Mouse (Mus musculus): ENCODE measurements around the gene Ankrd33. TPM values are rescaled to one million over a fixed set of nuclear protein-coding genes. Genes with fewer than 3 reads are reported as not detected.
A peak's percentile ranks its signal among the peaks of the same experiment; 100 is the strongest.

Ankrd33 gene
- polyA plus RNA-seq, 1 experiment from 2014 or later: not detected

GRCm38 (mm10) chr15:101144779-101145178 is 29.2 kb downstream of the Ankrd33 start:
- H3K4me1 ChIP-seq: peaks cover 81% of the 10 kb centered on the region
- H3K36me3 ChIP-seq (replicated peaks): no peaks in the 10 kb centered on the region
- no peaks in the 10 kb centered on the region for H3K9me3 ChIP-seq
- DNase-seq (ENCODE audit: low spot score): no peak
- WGBS: 87% methylated on average over 8 of the region's 8 CpGs
- 0 out of 2 replicates have a peak, but pooled peaks cover 5% of the 10 kb centered on the region for H3K27me3 ChIP-seq (replicated peaks; ENCODE audit: low read depth, poor library complexity, severe bottlenecking)
- H3K27ac ChIP-seq (replicated peaks): peak overlapping the region; percentile 5; the same call in 1 of the 2 replicates
- no peak overlapping the region for H3K4me3 ChIP-seq

- Histone ChIP-seq H3K4me1 (peaks cover 73% of the 10 kb centered on the region), H3K27ac (replicated peaks) (peak overlapping the region; percentile 83)
- WGBS: 9% methylated on average over 19 of the region's 19 CpGs
Measured at GRCm38 (mm10) chr15:101145424-101146099, 30.0 kb downstream of the Ankrd33 start.

GRCm38 (mm10) chr15:101146100-101146965 is 30.8 kb downstream of the Ankrd33 start:
- Histone ChIP-seq H3K9me3 (no peaks in the 10 kb centered on the region), H3K4me3 (peak overlapping the region; percentile 38; the same call in 1 of the 2 replicates), H3K27ac (replicated peaks) (peak overlapping the region; percentile 83), H3K27me3 (replicated peaks; ENCODE audit: low read depth, poor library complexity, severe bottlenecking) (0 out of 2 replicates have a peak, but pooled peaks cover 5% of the 10 kb centered on the region), H3K4me1 (peaks cover 65% of the 10 kb centered on the region), H3K36me3 (replicated peaks) (no peaks in the 10 kb centered on the region)
- DNase-seq (ENCODE audit: low spot score): no peak
- WGBS: 64% methylated on average over 15 of the region's 15 CpGs

More at GRCm38 (mm10) chr15:101145424-101146099, 30.0 kb downstream of the Ankrd33 start:
- Histone ChIP-seq H3K4me3 (peak overlapping the region; percentile 38), H3K27me3 (replicated peaks; ENCODE audit: low read depth, poor library complexity, severe bottlenecking) (0 out of 2 replicates have a peak, but pooled peaks cover 5% of the 10 kb centered on the region), H3K9me3 (no peaks in the 10 kb centered on the region), H3K36me3 (replicated peaks) (no peaks in the 10 kb centered on the region)
- DNase-seq (ENCODE audit: low spot score): peak; percentile 97

- no peak overlapping the region for H3K27ac ChIP-seq (replicated peaks)
- 0 out of 2 replicates have a peak, but pooled peaks cover 5% of the 10 kb centered on the region for H3K27me3 ChIP-seq (replicated peaks; ENCODE audit: low read depth, poor library complexity, severe bottlenecking)
- 80% methylated on average over 16 of the region's 16 CpGs for WGBS
- H3K4me3 ChIP-seq: no peak overlapping the region
- H3K36me3 ChIP-seq (replicated peaks): no peaks in the 10 kb centered on the region
- DNase-seq (ENCODE audit: low spot score): no peak
- no peaks in the 10 kb centered on the region for H3K9me3 ChIP-seq
- H3K4me1 ChIP-seq: peaks cover 63% of the 10 kb centered on the region
Measured at GRCm38 (mm10) chr15:101147115-101147909, 31.8 kb downstream of the Ankrd33 start.

- peaks cover 58% of the 10 kb centered on the region for H3K4me1 ChIP-seq
- no peaks in the 10 kb centered on the region for H3K9me3 ChIP-seq
- 49% methylated on average over 6 of the region's 6 CpGs for WGBS
- 0 out of 2 replicates have a peak, but pooled peaks cover 5% of the 10 kb centered on the region for H3K27me3 ChIP-seq (replicated peaks; ENCODE audit: low read depth, poor library complexity, severe bottlenecking)
- DNase-seq (ENCODE audit: low spot score): no peak
- no peak overlapping the region for H3K4me3 ChIP-seq
- H3K27ac ChIP-seq (replicated peaks): no peak overlapping the region; the same call in 1 of the 2 replicates
- no peaks in the 10 kb centered on the region for H3K36me3 ChIP-seq (replicated peaks)
Measured at GRCm38 (mm10) chr15:101147910-101148273, 32.3 kb downstream of the Ankrd33 start.

DNA sequence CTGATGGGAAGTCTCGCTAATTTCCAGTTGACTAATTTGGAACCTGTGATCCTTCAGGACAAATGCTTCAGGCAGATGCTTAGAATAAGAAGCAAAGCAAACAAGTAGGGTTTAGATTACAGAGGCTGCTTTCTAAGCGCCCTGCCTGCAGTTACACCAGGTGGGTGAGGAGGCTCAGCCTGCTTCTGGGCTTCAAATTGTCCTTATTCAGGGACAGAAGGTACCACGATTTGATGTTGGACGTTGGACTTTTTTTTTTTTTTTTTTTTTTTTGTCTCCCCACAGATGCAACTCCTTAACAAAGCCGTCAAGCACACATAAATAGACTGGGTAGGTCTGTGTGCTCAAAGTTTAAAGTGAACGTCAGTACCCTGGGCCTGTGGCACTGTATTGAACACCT is 33.0 kb downstream of the Ankrd33 start:
- 62% methylated on average over 6 of the region's 6 CpGs for WGBS
- no peak for DNase-seq (ENCODE audit: low spot score)

GRCm38 (mm10) chr15:101151409-101152261 is 36.1 kb downstream of the Ankrd33 start:
- no peak for DNase-seq (ENCODE audit: low spot score)
- H3K27ac ChIP-seq (replicated peaks): no peak overlapping the region
- WGBS: 81% methylated on average over 9 of the region's 9 CpGs
- H3K4me1 ChIP-seq: peaks cover 23% of the 10 kb centered on the region
- peaks cover 5% of the 10 kb centered on the region; the same call in 1 of the 2 replicates for H3K27me3 ChIP-seq (replicated peaks; ENCODE audit: low read depth, poor library complexity, severe bottlenecking)
- no peaks in the 10 kb centered on the region for H3K36me3 ChIP-seq (replicated peaks)
- H3K9me3 ChIP-seq: peaks cover 2% of the 10 kb centered on the region
- H3K4me3 ChIP-seq: no peak overlapping the region

More for the DNA sequence above, 33.0 kb downstream of the Ankrd33 start:
- no peak overlapping the region for H3K4me3 ChIP-seq
- peaks cover 5% of the 10 kb centered on the region; the same call in 1 of the 2 replicates for H3K27me3 ChIP-seq (replicated peaks; ENCODE audit: low read depth, poor library complexity, severe bottlenecking)
- no peaks in the 10 kb centered on the region for H3K9me3 ChIP-seq
- no peaks in the 10 kb centered on the region for H3K36me3 ChIP-seq (replicated peaks)
- H3K4me1 ChIP-seq: peaks cover 50% of the 10 kb centered on the region
- H3K27ac ChIP-seq (replicated peaks): no peak overlapping the region

DNA sequence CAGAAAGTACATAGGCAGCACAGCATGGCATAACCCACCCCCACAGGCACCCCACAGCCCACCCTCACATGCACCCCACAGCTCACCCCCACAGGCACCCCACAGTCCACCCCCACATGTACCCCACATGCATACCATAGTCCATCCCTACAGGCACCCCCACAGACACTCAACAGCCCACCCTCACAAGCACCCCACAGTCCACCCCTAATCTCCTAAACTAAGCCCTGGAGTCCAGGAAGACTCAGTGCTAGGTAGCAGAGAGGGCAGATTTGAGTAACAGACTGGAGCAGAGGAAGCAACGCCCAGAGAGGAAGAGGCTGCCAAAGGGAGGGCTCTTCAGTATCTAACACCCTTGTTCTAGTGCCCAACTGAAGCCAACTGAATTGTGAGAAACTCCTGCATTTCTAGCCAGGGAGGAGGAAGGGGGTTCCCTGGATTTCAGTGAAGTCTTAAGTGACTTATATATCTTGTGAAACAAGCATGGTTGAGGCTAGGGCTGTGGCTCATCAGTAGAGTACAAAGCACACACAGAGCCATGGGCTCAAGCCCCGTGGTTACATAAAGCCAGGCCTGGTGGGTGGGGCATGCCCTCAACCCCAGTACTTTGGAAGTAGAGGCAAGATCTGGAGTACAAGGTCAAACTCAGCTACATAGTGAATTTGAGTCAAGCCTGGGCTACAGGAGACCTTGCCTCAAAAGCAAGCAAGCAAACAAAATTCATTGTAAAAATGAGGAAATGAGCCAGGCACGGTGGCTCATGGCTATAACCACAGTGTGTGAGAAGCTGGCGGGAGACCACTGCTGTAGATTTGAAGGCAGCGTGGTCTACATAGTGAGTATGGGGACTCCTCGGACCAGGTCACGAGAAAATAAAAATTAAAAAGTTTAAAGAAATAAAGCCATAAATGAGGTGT is 39.4 kb downstream of the Ankrd33 start:
- Histone ChIP-seq H3K4me3 (no peak overlapping the region), H3K27ac (replicated peaks) (no peak overlapping the region), H3K27me3 (replicated peaks; ENCODE audit: low read depth, poor library complexity, severe bottlenecking) (no peaks in the 10 kb centered on the region; the same call in 1 of the 2 replicates), H3K4me1 (peaks cover 9% of the 10 kb centered on the region), H3K9me3 (peaks cover 8% of the 10 kb centered on the region), H3K36me3 (replicated peaks) (no peaks in the 10 kb centered on the region)
- WGBS: 83% methylated on average over 7 of the region's 7 CpGs
- DNase-seq (ENCODE audit: low spot score): no peak

GRCm38 (mm10) chr15:101160128-101160527 is 44.6 kb downstream of the Ankrd33 start:
- Histone ChIP-seq H3K9me3 (peaks cover 8% of the 10 kb centered on the region), H3K4me3 (peak overlapping the region; percentile 32), H3K27me3 (replicated peaks; ENCODE audit: low read depth, poor library complexity, severe bottlenecking) (peaks cover 28% of the 10 kb centered on the region; the same call in 1 of the 2 replicates), H3K27ac (replicated peaks) (peak overlapping the region; percentile 65), H3K36me3 (replicated peaks) (no peaks in the 10 kb centered on the region), H3K4me1 (peaks cover 38% of the 10 kb centered on the region)
- 25% methylated on average over 1 of the region's 1 CpGs for WGBS
- no peak for DNase-seq (ENCODE audit: low spot score)

DNA sequence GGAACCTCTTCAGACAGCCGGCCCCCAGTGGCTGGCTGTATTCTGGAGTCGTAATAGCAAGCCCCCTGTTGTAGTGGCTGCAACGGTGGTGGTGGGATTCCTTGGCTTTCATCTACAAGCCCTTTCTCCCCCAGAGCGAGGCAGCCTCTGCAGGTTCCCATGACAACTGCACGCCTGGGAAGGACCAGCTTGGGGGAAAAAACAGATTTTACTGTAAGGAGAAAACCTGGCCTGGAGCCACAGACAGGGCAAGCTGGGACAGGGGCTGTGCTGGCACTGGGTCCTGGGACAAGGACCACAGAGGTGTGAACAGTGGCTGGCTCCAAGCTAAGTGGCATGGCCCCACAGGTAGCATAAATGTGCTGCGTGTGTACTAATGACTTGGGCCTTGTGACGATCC is 45.0 kb downstream of the Ankrd33 start:
- peak overlapping the region; percentile 65 for H3K27ac ChIP-seq (replicated peaks)
- peaks cover 8% of the 10 kb centered on the region for H3K9me3 ChIP-seq
- peak overlapping the region; percentile 32 for H3K4me3 ChIP-seq
- no peaks in the 10 kb centered on the region for H3K36me3 ChIP-seq (replicated peaks)
- whole genome bisulfite sequencing: 23% methylated on average over 7 of the region's 7 CpGs
- peaks cover 40% of the 10 kb centered on the region for H3K4me1 ChIP-seq
- DNase-seq (ENCODE audit: low spot score): peak; percentile 54
- peaks cover 31% of the 10 kb centered on the region; the same call in 1 of the 2 replicates for H3K27me3 ChIP-seq (replicated peaks; ENCODE audit: low read depth, poor library complexity, severe bottlenecking)

Data from embryonic facial prominence, embryonic 10.5 days (tissue).